Mouse (Mus musculus) monocyte, adult 5-6 weeks (primary cell): Measurements from ENCODE around the gene Golga5. TPM values are rescaled to one million over a fixed set of nuclear protein-coding genes. Genes with fewer than 3 reads are reported as not detected.

Source experiments
- ATAC-seq: fragments of 153-309, 156-312 bp; replicated peaks from 2 replicates; pipeline ENCODE4 v1.8.0; 2017; ENCODE audit warnings: mild to moderate bottlenecking; ENCODE audit not compliant: low TSS enrichment, insufficient number of reproducible peaks, severe bottlenecking, poor library complexity, low FRiP score
- total RNA-seq: library from RNA; stranded (forward); fragments of 200-1000, 200-491, 200-594 nt; gene quantifications from 3 replicates; pipeline ENCODE4 v1.2.3, GENCODE M21; 2017

Golga5 gene
- total RNA-seq, result 57.5 to 95.6 TPM (median 78.2 TPM) in 3 replicates

DNA sequence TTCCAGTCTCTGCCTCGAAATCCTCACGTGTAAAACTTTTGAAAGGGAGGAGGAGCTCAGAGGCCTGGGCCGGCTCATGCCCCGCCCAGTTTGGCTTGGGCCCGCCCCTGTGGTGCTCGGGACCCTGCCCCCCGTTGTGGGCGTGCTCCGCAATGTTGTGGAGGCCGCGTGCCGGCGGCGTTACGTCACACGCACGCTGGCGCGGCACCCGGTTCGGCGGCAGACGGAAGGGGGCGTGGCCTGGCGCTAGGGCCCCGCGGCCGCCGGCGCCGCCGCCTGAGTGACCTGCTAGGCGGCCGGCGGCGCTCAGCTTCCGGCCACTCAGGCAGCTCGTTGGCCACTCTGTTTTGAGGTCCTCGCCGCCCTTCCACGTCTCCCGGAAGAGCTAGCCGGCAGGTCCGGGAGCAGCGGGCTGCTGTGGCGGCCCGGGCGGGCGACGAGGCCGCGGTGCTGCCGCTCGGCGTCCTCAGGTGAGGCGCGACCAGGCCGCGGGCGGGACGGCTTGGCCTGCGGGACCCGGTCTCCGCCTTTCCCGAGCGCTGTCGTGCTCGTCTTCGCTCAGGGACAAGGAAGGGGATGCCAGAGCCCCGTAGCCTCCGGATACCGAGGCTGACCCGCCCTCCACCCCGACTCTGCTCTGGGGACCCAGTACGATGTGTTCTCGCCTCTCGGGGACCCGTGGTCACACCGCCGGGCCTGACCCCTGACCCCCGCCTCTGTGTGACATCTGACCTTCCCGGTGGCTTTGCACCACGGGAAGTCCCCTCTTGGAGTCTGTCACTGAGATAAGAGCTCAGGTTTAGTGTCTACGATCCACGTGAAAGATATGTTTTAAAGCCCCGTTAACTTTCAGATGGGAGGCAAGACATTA is at the start of gene Golga5:
TSS of gene Golga5 (plus strand) at position 242 of the 871 bp plus-strand sequence.
- ATAC-seq, result peak; percentile 89

DNA sequence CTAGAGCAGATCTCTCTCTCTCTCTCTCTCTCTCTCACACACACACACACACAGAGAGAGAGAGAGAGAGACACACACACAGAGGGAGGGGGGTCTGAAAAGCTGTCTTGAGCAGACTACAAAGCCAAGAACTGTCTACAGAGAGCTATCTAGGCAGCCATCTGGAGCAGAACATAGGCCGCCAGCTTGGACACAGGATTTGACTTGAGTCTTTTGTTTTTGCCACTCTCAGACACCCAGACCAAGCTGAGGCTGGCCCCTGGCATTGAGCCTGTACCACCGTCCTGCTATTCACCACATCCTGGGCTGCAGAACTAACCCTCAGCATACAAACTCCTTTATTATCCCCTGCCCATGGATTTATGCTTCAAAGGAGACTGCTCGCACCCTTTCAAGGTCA is 49.4 kb upstream of the Golga5 start:
- ATAC-seq, result no peak

DNA sequence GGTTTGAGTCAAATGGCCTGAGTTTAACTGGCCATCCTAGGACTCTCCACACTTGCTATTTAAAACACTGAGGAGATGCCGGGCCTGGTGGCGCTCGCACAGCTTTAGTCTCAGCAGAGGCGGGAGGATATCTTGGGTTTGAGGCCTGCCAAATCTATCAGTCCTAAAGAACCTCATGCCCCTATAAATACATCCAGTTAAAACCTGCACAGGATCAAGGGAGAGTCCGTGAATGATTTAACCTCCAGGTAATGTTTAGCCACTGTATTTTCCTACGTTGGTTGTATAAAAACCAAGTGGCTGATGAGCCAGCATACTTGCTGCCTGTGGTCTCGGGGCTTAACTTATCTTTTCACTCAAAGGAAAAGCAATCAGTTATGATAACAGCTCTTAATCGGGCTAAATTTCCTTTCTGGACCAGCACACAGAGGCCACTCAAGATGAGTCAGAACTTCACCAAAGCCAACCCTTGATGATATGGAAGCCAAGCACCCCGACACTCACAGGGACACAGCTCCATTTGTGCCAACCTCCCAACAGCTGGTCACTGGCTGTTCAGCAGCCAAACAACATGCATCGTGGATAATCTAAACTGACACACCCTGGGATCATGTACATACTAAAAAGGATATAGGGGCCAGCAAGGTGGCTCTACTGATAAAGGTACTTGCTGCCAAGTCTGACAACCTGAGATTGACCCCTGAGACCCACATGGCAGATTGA is 48.6 kb upstream of the Golga5 start:
- ATAC-seq, result no peak

- no peak for ATAC-seq
Measured at GRCm38 (mm10) chr12:102422065-102422464, 46.9 kb upstream of the Golga5 start.

GRCm38 (mm10) chr12:102422623-102423320 is 46.2 kb upstream of the Golga5 start:
- no peak for ATAC-seq

- ATAC-seq, result no peak
Measured at GRCm38 (mm10) chr12:102423625-102424024, 45.3 kb upstream of the Golga5 start.

- ATAC-seq, result no peak
Measured at GRCm38 (mm10) chr12:102424456-102424855, 44.5 kb upstream of the Golga5 start.

GRCm38 (mm10) chr12:102425048-102425578 is 43.8 kb upstream of the Golga5 start:
- no peak for ATAC-seq

- peak; percentile 43; the same call in 1 of the 2 replicates for ATAC-seq
Measured at GRCm38 (mm10) chr12:102426285-102426684, 42.6 kb upstream of the Golga5 start.

GRCm38 (mm10) chr12:102429656-102430055 is 39.3 kb upstream of the Golga5 start:
- no peak for ATAC-seq

- ATAC-seq, result no peak
Measured at GRCm38 (mm10) chr12:102430228-102430627, 38.7 kb upstream of the Golga5 start.

GRCm38 (mm10) chr12:102432238-102432637 is 36.7 kb upstream of the Golga5 start:
- no peak for ATAC-seq

GRCm38 (mm10) chr12:102434107-102434506 is 34.8 kb upstream of the Golga5 start:
- ATAC-seq, result no peak

- no peak for ATAC-seq
Measured at GRCm38 (mm10) chr12:102436939-102437526, 31.9 kb upstream of the Golga5 start.

GRCm38 (mm10) chr12:102437952-102438351 is 31.0 kb upstream of the Golga5 start:
- ATAC-seq, result no peak

- ATAC-seq, result no peak
Measured at GRCm38 (mm10) chr12:102438983-102439631, 29.8 kb upstream of the Golga5 start.

GRCm38 (mm10) chr12:102439632-102440023 is 29.3 kb upstream of the Golga5 start, which contains the start of gene Lgmn:
Gene Lgmn, minus strand, starts transcription at chr12:102439813.
- ATAC-seq, result peak; percentile 98

DNA sequence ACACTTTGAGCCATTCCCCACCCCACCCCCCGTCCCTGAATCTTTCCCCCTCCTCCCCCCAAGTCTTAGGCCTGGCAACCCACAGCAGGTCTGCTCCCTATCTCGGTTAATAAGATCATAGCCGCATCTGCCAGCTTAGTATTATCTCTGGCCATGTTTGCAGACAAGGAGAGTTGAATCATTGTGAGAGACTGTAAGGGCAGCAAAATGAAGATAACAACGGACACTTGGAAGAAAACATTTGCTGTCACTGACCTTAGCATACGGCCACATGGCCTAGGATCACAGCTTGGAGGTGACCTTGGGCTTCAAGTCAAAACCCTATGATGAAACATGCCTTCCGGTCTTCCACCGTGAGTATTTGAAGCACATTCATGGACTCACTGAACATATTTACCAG is 28.4 kb upstream of the Golga5 start:
- ATAC-seq, result no peak
